Mouse (Mus musculus) intestine, embryonic 15.5 days (tissue): ENCODE data around the gene Gramd1c. TPM values are rescaled to one million over a fixed set of nuclear protein-coding genes. Genes with fewer than 3 reads are reported as not detected.

Experiments used
- ATAC-seq: fragments of 200-750 bp; cut with Nextera tagmentation; 2 replicates; pipeline ENCODE4 v1.8.0; 2017; ENCODE audit warnings: moderate TSS enrichment, moderate library complexity
- H3K27ac ChIP-seq: fragments of 300-500 bp; sonication (generic); 2 replicates; pipeline ENCODE4 v1.5.1; 2015; ENCODE audit warnings: mild to moderate bottlenecking, inconsistent platforms
- H3K27me3 ChIP-seq: fragments of 300-500 bp; sonication (generic); replicated peaks from 2 replicates; pipeline ENCODE4 v1.6.1; 2015; ENCODE audit warnings: inconsistent platforms
- H3K36me3 ChIP-seq: fragments of 300-500 bp; sonication (generic); 2 replicates; pipeline ENCODE4 v1.6.1; 2015; ENCODE audit warnings: inconsistent platforms
- H3K4me1 ChIP-seq: fragments of 300-500 bp; sonication (generic); replicated peaks from 2 replicates; pipeline ENCODE4 v1.6.1; 2015; ENCODE audit warnings: inconsistent platforms
- H3K4me2 ChIP-seq: fragments of 300-500 bp; sonication (generic); replicated peaks from 2 replicates; pipeline ENCODE4 v1.6.1; 2015; ENCODE audit warnings: mild to moderate bottlenecking, inconsistent platforms
- H3K4me3 ChIP-seq: fragments of 300-500 bp; sonication (generic); replicated peaks from 2 replicates; pipeline ENCODE4 v1.5.1; 2015; ENCODE audit warnings: inconsistent platforms
- H3K9ac ChIP-seq: fragments of 300-500 bp; sonication (generic); 2 replicates; pipeline ENCODE4 v1.6.1; 2015; ENCODE audit warnings: inconsistent platforms
- H3K9me3 ChIP-seq: fragments of 300-500 bp; sonication (generic); 2 replicates; pipeline ENCODE4 v1.6.1; 2016; ENCODE audit warnings: inconsistent platforms
- WGBS: fragments of 180-500 bp; shearing (Covaris S2); methylation state at CpG from one replicate; pipeline ENCODE4 v1.1.7; 2015; 5-methylcytosine and 5-hydroxymethylcytosine counted together
- polyA plus RNA-seq: library from polyadenylated mRNA; unstranded; fragments of >200 nt; fragmentation: Nextera tagmentation; extraction: Ambion mirVana; gene quantifications from 2 replicates; pipeline ENCODE4 v1.2.1, GENCODE M21; 2015

Gene Gramd1c
- polyA plus RNA-seq, 1 experiment from 2014 or later = 8.4 TPM

DNA sequence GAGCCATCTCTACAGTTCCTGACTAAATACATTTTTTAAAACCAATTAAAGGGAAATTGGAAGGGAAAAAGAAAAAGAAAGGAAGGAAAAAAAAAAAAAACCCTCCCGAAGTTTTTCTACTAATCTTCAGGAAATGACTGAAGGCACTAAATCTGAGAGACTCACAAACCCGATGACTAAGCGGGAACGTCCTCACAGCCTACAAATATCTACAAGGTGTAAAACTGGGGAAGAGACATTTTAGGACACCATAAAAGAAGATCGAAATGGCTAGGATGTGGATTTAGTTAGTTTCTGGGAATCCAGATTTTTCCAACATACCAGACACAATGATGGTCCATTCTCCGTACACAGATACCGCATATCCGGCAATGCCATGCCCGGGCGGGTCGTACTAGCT is 90.0 kb downstream of the Gramd1c start:
- Histone ChIP-seq H3K36me3 (no peaks in the 10 kb centered on the region), H3K4me1 (no peaks in the 10 kb centered on the region), H3K4me2 (no peak overlapping the region), H3K9ac (no peak overlapping the region), H3K27me3 (no peaks in the 10 kb centered on the region), H3K27ac (no peak overlapping the region), H3K9me3 (no peaks in the 10 kb centered on the region), H3K4me3 (no peak overlapping the region)
- 87% methylated on average over 11 of the region's 11 CpGs for WGBS
- ATAC-seq = no peak

DNA sequence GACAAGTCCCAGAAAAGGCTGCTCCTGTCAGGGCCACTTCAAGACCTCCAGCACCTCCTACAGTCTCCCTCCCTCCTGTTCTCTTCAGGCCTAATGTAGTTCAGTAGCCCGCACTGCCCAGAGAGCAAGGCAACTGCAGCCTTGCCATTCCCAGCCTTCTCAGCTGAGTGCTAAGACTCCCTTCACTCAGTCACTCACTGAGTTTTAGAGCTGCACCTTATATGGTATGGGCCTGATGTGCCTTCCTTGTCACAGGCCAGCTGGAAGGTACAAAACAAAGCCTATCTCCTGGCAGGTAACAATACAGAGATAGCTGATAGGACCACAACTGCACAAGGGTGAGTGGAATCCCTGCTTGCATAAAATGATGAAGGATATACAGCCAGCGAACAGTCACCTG is 90.8 kb downstream of the Gramd1c start:
- Histone ChIP-seq H3K4me3 (no peak overlapping the region), H3K9ac (no peak overlapping the region), H3K4me1 (no peaks in the 10 kb centered on the region), H3K27me3 (no peaks in the 10 kb centered on the region), H3K27ac (no peak overlapping the region), H3K4me2 (no peak overlapping the region), H3K36me3 (no peaks in the 10 kb centered on the region), H3K9me3 (no peaks in the 10 kb centered on the region)
- no peak for ATAC-seq
- WGBS = 87% methylated on average over 2 of the region's 2 CpGs

DNA sequence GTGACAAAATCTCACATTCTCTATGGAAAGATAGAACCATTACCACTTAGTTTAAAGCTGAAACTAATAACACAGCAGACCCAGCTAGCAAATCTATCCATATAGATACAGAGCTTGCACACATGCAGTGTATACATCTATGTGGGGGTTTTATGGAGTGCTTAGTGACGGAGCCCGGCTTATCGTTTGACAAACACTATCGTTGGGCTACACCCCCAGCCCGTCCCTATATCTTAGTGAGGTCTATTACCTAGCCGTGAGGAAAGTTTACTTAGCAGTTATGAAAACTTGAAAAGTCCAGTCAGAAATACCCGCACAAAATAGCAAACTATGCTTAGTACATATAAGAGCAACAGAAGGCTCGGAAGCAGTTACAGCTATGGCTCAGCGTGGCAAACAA is 91.4 kb downstream of the Gramd1c start:
- H3K9ac ChIP-seq = no peak overlapping the region
- no peaks in the 10 kb centered on the region for H3K36me3 ChIP-seq
- H3K4me1 ChIP-seq = no peaks in the 10 kb centered on the region
- H3K4me3 ChIP-seq = no peak overlapping the region
- ATAC-seq = peak; percentile 61; the same call in 1 of the 2 replicates
- no peaks in the 10 kb centered on the region for H3K9me3 ChIP-seq
- no peak overlapping the region for H3K4me2 ChIP-seq
- H3K27me3 ChIP-seq = no peaks in the 10 kb centered on the region
- no peak overlapping the region for H3K27ac ChIP-seq
- WGBS = 62% methylated on average over 9 of the region's 9 CpGs

DNA sequence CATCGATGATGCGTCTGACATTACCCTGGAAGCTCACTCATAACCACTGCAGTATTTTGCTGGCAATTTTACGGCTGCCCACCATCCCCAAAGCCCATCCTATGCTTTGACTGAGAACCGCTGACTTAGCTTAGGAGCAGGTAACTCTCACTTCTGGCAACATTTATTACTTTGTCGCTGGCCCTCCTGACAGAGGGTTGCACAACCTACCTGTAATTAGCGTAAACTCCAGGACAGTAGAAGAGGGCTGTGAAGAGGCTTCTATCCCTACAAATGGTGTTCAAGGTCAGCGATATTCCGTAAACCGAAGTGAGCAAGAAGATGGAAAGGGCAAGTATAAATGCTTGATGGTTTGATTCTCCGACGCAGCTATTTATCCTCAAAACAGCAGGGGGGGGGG is 92.0 kb downstream of the Gramd1c start:
- 85% methylated on average over 11 of the region's 11 CpGs for WGBS
- Histone ChIP-seq H3K4me2 (no peak overlapping the region), H3K9ac (no peak overlapping the region), H3K9me3 (no peaks in the 10 kb centered on the region), H3K36me3 (no peaks in the 10 kb centered on the region), H3K4me3 (no peak overlapping the region), H3K27me3 (no peaks in the 10 kb centered on the region), H3K27ac (no peak overlapping the region), H3K4me1 (no peaks in the 10 kb centered on the region)
- ATAC-seq = peak; percentile 64

DNA sequence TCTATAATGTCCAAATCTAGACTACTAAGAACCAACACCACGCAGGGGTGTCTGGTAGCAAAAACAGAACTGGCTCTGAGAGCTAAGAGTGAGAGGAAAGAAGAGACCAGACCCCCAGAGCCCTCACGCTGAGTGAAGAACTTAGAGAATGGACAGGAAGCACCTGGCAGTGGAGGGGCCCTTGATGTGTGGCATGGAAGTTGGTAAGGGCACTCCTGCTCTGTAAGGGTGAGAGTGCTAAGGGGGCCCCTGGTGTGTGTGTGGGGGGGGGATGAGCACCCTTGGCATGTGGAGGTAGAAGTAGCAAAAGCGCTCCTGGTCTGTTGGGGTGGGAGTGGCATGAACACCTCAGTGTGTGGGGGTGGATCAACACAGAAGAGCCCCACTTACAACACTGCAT is 92.7 kb downstream of the Gramd1c start:
- Histone ChIP-seq H3K27me3 (no peaks in the 10 kb centered on the region), H3K9ac (no peak overlapping the region), H3K36me3 (no peaks in the 10 kb centered on the region), H3K4me1 (no peaks in the 10 kb centered on the region), H3K27ac (no peak overlapping the region), H3K9me3 (no peaks in the 10 kb centered on the region), H3K4me2 (no peak overlapping the region), H3K4me3 (no peak overlapping the region)
- 75% methylated on average over 3 of the region's 3 CpGs for WGBS
- ATAC-seq = no peak

DNA sequence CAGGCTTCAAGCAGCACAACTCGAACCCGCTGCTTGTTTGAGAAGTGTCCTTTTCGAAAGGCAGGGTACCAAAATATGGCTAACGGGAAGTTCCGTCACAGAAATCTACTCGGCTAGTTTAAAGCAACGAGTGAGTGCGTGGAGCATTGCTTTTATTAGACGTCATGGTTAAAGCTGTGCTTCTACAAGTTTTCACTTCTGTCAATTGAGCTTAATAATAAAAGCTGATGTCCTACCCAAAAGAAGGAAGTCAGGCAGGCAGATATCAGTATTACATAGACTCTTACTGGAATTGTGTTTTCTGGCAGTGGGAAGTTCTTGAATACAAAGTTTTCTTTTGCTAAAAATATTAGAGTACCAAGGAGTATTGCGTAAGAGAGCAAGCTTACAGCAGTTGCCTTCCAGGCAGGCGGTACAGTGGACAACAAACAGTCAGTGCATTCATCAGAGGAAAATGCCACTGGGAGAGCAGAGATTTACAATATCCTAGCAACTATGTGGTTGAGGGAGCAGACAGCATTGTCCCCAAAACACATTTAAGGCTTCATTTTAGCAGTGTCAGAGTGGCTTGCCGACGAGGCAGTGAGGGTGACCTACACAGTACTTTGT is 97.3 kb downstream of the Gramd1c start:
- Histone ChIP-seq H3K9me3 (no peaks in the 10 kb centered on the region), H3K27me3 (no peaks in the 10 kb centered on the region), H3K36me3 (no peaks in the 10 kb centered on the region), H3K4me1 (no peaks in the 10 kb centered on the region), H3K4me2 (no peak overlapping the region), H3K9ac (no peak overlapping the region), H3K27ac (no peak overlapping the region), H3K4me3 (no peak overlapping the region)
- 83% methylated on average over 13 of the region's 13 CpGs for WGBS
- ATAC-seq = no peak

DNA sequence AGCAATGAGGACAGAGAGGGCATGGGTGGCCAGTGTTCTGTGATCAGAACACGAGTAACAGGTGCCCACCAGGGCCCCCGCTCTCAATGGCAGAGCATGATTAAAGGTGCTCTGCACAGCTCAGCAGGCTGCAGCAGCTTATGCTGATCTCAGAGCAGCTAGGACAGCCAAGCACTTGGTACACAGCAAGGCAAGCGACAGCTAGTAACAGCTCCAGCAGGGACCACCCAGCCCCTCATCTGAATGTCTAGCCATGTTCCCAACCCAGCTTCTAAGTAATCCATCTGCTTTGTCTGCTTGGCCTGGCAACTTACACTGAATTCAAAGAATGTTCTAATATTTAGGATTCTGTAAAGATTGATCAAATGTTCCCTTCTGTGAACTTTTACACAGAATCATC is 99.4 kb downstream of the Gramd1c start:
- ATAC-seq = no peak
- Histone ChIP-seq H3K9ac (no peak overlapping the region), H3K27ac (no peak overlapping the region), H3K27me3 (no peaks in the 10 kb centered on the region), H3K36me3 (no peaks in the 10 kb centered on the region), H3K9me3 (no peaks in the 10 kb centered on the region), H3K4me3 (no peak overlapping the region), H3K4me1 (no peaks in the 10 kb centered on the region), H3K4me2 (no peak overlapping the region)
- WGBS = 80% methylated on average over 3 of the region's 3 CpGs

DNA sequence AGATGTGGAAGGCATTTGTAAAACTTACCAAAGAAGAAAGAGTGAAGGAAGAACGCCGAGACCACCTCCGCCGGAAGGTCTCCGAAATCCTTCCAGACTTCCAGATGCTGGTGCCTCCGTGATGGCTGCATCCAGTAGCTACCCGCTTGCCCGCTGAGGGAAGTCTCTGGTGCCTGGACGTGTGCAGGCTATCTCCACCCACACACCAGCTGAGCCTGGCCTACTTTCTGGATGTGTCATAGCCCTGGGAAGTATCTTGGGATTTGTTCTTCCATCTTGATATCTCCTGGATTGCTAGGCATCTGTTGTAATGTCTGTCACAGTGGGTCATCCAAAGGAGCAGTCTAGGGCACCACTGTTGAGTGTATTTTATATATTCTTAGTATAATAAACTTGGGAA is 99.9 kb downstream of the Gramd1c start:
- Histone ChIP-seq H3K27ac (no peak overlapping the region), H3K4me1 (no peaks in the 10 kb centered on the region), H3K36me3 (no peaks in the 10 kb centered on the region), H3K4me3 (no peak overlapping the region), H3K9me3 (no peaks in the 10 kb centered on the region), H3K9ac (no peak overlapping the region), H3K27me3 (no peaks in the 10 kb centered on the region), H3K4me2 (no peak overlapping the region)
- WGBS = 92% methylated on average over 9 of the region's 9 CpGs
- ATAC-seq = no peak

DNA sequence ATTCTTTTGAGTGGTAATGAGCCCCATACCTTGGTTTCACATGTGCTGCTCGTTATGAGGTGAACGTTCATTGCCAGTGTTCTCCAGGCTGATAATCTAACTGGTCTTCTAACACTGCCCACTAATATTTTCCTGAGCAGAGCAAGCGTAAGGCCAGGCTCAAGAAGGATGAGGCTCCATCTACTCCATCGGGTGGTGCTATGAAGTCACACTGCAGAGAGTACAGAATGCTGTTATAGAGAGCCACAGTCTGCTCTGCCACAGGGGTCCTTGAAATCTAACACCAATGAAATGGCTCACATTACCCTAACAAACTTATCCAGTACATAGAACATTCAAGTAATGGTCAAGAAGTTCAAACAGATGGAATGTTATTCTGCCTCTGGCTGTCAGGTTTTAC is 105.1 kb downstream of the Gramd1c start:
- Histone ChIP-seq H3K9ac (no peak overlapping the region), H3K4me1 (no peaks in the 10 kb centered on the region), H3K9me3 (no peaks in the 10 kb centered on the region), H3K27ac (no peak overlapping the region), H3K4me2 (no peak overlapping the region), H3K27me3 (no peaks in the 10 kb centered on the region), H3K36me3 (no peaks in the 10 kb centered on the region; the same call in 1 of the 2 replicates), H3K4me3 (no peak overlapping the region)
- ATAC-seq = no peak
- WGBS = 88% methylated on average over 4 of the region's 4 CpGs

DNA sequence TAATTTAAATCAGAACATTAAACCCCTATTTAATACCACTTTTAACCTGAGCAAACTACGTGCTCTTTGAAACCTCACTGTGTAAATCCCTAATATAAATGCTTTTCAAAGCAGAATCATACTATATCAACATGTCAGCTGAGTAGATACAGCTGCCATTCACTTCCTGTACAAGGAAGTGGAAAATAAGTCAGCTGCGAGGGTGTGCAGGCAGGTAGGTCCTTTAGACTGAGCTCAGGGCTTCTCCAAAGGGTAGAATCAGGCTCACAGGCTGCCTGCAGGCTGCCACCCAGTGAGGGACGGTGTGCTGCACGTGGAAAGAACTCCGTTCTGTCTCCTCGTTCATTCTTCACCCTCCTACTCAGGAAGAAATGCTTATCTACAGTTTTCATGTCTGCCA is 108.2 kb downstream of the Gramd1c start:
- no peaks in the 10 kb centered on the region for H3K9me3 ChIP-seq
- H3K27me3 ChIP-seq = no peaks in the 10 kb centered on the region
- no peak overlapping the region for H3K4me2 ChIP-seq
- H3K4me1 ChIP-seq = no peaks in the 10 kb centered on the region
- no peaks in the 10 kb centered on the region; the same call in 1 of the 2 replicates for H3K36me3 ChIP-seq
- no peak overlapping the region for H3K27ac ChIP-seq
- H3K4me3 ChIP-seq = no peak overlapping the region
- whole genome bisulfite sequencing = 60% methylated on average over 6 of the region's 6 CpGs
- no peak overlapping the region for H3K9ac ChIP-seq
- no peak for ATAC-seq

DNA sequence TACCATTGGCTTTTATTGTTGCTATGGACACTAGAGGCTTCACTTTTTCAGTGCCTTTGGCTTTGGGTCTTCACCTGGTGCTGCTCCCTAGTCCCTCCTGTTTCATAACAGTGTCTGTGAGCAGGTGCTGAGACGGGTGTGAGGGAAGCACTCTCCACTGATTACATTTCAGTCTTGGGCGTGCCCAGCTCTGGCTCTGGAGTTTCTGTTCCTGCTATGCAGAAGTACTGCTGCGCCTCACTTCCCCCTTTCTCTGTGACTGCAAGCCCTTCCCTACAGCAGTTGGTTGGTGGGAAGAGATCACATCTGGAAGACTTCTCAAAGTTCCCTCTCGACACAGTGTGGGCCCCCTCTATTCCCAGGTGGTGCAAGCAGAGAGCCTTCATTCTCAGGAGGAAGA is 111.6 kb downstream of the Gramd1c start:
- ATAC-seq = 0 out of 2 replicates have a peak, but pooled peaks have one; percentile 62
- WGBS = 54% methylated on average over 4 of the region's 4 CpGs

DNA sequence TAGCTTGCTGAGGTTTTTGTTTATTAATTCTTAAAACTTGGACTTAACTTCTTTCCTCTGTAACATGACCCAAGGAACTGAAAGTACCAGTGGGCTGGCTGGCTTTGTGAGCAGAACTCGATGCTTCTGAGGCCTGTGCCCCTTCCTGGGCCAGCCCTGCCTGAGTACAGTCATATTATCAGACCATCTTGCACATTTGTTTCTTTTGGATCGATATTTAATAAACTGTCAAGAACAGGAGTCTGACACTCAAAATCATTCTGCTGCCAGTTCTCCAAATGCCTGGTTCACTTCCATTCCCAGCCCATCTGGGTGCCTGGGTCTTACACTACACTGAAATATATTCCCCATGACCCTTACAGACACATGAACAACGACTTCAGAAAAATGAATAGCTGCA is 117.3 kb downstream of the Gramd1c start:
- Histone ChIP-seq H3K27me3 (no peaks in the 10 kb centered on the region), H3K4me2 (no peak overlapping the region), H3K9me3 (no peaks in the 10 kb centered on the region), H3K27ac (no peak overlapping the region), H3K4me3 (no peak overlapping the region), H3K36me3 (no peaks in the 10 kb centered on the region), H3K4me1 (no peaks in the 10 kb centered on the region), H3K9ac (no peak overlapping the region)
- no peak for ATAC-seq
- 48% methylated on average over 3 of the region's 3 CpGs for WGBS

More for the DNA sequence above, 111.6 kb downstream of the Gramd1c start:
- Histone ChIP-seq H3K9ac (no peak overlapping the region), H3K4me1 (no peaks in the 10 kb centered on the region), H3K27me3 (no peaks in the 10 kb centered on the region), H3K4me2 (no peak overlapping the region), H3K27ac (no peak overlapping the region), H3K9me3 (no peaks in the 10 kb centered on the region), H3K36me3 (no peaks in the 10 kb centered on the region), H3K4me3 (no peak overlapping the region)

DNA sequence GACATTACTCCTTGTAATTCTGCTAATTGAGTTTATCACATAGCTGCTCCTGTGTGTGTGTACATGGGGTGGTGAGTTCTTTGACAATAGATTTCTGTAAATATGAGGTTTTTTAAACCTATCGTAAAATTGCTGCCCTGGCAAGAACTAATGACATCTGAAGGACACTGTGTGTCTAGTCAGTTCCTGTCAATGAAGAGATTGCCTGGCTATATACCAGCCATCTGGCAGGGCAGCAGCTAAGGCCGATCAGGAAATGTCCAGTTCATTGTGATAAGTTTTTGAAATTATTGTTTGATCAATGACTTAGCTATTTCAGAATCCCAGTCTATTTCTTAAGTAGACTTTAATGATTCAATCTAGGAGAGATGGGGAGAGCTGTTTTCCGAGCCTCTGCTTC is 117.8 kb downstream of the Gramd1c start:
- H3K36me3 ChIP-seq = no peaks in the 10 kb centered on the region
- H3K9me3 ChIP-seq = no peaks in the 10 kb centered on the region
- no peaks in the 10 kb centered on the region for H3K4me1 ChIP-seq
- H3K27ac ChIP-seq = no peak overlapping the region
- H3K4me3 ChIP-seq = no peak overlapping the region
- no peak overlapping the region for H3K4me2 ChIP-seq
- WGBS = 72% methylated on average over 3 of the region's 3 CpGs
- ATAC-seq = no peak
- no peak overlapping the region for H3K9ac ChIP-seq
- H3K27me3 ChIP-seq = no peaks in the 10 kb centered on the region
